Mouse (Mus musculus) limb, embryonic 10.5 days (tissue): ENCODE results near the gene Lmo7. TPM values are rescaled to one million over a fixed set of nuclear protein-coding genes. Genes with fewer than 3 reads are reported as not detected.
A peak's percentile ranks its signal among the peaks of the same experiment; 100 is the strongest.

Experiments
- DNase-seq: peaks from one replicate; pipeline ENCODE4 v3.0.0-alpha.2; 2017; ENCODE audit warnings: low spot score
- H3K27ac ChIP-seq: fragments of 300-500 bp; sonication (generic); 2 replicates; pipeline ENCODE4 v1.5.1; 2016; ENCODE audit warnings: mild to moderate bottlenecking
- H3K27me3 ChIP-seq: fragments of 300-500 bp; sonication (generic); 2 replicates; pipeline ENCODE4 v1.6.1; 2016; ENCODE audit warnings: low read depth, mild to moderate bottlenecking; ENCODE audit not compliant: poor library complexity, severe bottlenecking
- H3K36me3 ChIP-seq: fragments of 300-500 bp; sonication (generic); 2 replicates; pipeline ENCODE4 v1.6.1; 2016; ENCODE audit warnings: mild to moderate bottlenecking, moderate library complexity
- H3K4me1 ChIP-seq: fragments of 300-500 bp; sonication (generic); 2 replicates; pipeline ENCODE4 v1.6.1; 2016
- H3K4me3 ChIP-seq: fragments of 300-500 bp; sonication (generic); 2 replicates; pipeline ENCODE4 v1.5.1; 2016; ENCODE audit warnings: mild to moderate bottlenecking, moderate library complexity
- H3K9me3 ChIP-seq: fragments of 300-500 bp; sonication (generic); replicated peaks from 2 replicates; pipeline ENCODE4 v1.6.1; 2016; ENCODE audit warnings: mild to moderate bottlenecking
- WGBS: fragments of 180-500 bp; shearing (Covaris S2); methylation state at CpG from one replicate; pipeline ENCODE4 v1.1.7; 2016; 5-methylcytosine and 5-hydroxymethylcytosine counted together
- polyA plus RNA-seq: library from polyadenylated mRNA; unstranded; fragments of >200 nt; fragmentation: Nextera tagmentation; extraction: Ambion mirVana; gene quantifications from 2 replicates; pipeline ENCODE4 v1.2.1, GENCODE M21; 2016

Gene Lmo7
- polyA plus RNA-seq, 1 experiment from 2014 or later, result 4.8 TPM

- no peaks in the 10 kb centered on the region for H3K36me3 ChIP-seq
- no peaks in the 10 kb centered on the region for H3K27me3 ChIP-seq
- no peaks in the 10 kb centered on the region for H3K9me3 ChIP-seq
- no peak overlapping the region for H3K4me3 ChIP-seq
- H3K27ac ChIP-seq, result no peak overlapping the region
- H3K4me1 ChIP-seq, result 0 out of 2 replicates have a peak, but pooled peaks cover 5% of the 10 kb centered on the region
- 82% methylated on average over 3 of the region's 3 CpGs for WGBS
- DNase-seq, result no peak
These were observed 143.1 kb downstream of the Lmo7 start for GRCm38 (mm10) chr14:101872846-101873245.

- H3K27me3 ChIP-seq, result no peaks in the 10 kb centered on the region
- H3K4me1 ChIP-seq, result peaks cover 16% of the 10 kb centered on the region
- H3K9me3 ChIP-seq, result no peaks in the 10 kb centered on the region
- no peak for DNase-seq
- 60% methylated on average over 8 of the region's 8 CpGs for WGBS
- no peak overlapping the region for H3K4me3 ChIP-seq
- H3K36me3 ChIP-seq, result no peaks in the 10 kb centered on the region
- no peak overlapping the region for H3K27ac ChIP-seq
These were observed 148.7 kb downstream of the Lmo7 start for GRCm38 (mm10) chr14:101878346-101879049.

GRCm38 (mm10) chr14:101879050-101879694, 149.4 kb downstream of the Lmo7 start:
- Histone ChIP-seq H3K4me1 (peaks cover 18% of the 10 kb centered on the region), H3K4me3 (no peak overlapping the region), H3K36me3 (no peaks in the 10 kb centered on the region), H3K9me3 (no peaks in the 10 kb centered on the region), H3K27ac (no peak overlapping the region), H3K27me3 (no peaks in the 10 kb centered on the region)
- DNase-seq, result no peak
- WGBS, result 45% methylated on average over 7 of the region's 7 CpGs

GRCm38 (mm10) chr14:101882966-101883365, 153.2 kb downstream of the Lmo7 start:
- Histone ChIP-seq H3K36me3 (no peaks in the 10 kb centered on the region), H3K9me3 (no peaks in the 10 kb centered on the region), H3K4me3 (no peak overlapping the region), H3K27ac (peak overlapping the region; percentile 58), H3K27me3 (no peaks in the 10 kb centered on the region), H3K4me1 (peaks cover 22% of the 10 kb centered on the region)
- no peak for DNase-seq
- 36% methylated on average over 5 of the region's 5 CpGs for WGBS

- peaks cover 19% of the 10 kb centered on the region for H3K4me1 ChIP-seq
- H3K36me3 ChIP-seq, result no peaks in the 10 kb centered on the region
- H3K4me3 ChIP-seq, result no peak overlapping the region
- no peak for DNase-seq
- WGBS, result 86% methylated on average over 6 of the region's 6 CpGs
- no peaks in the 10 kb centered on the region for H3K9me3 ChIP-seq
- peak overlapping the region; percentile 58; the same call in 1 of the 2 replicates for H3K27ac ChIP-seq
- H3K27me3 ChIP-seq, result no peaks in the 10 kb centered on the region
These were observed 154.0 kb downstream of the Lmo7 start for GRCm38 (mm10) chr14:101883787-101884186.

- H3K4me3 ChIP-seq, result no peak overlapping the region
- no peaks in the 10 kb centered on the region for H3K27me3 ChIP-seq
- DNase-seq, result no peak
- no peaks in the 10 kb centered on the region for H3K36me3 ChIP-seq
- H3K9me3 ChIP-seq, result no peaks in the 10 kb centered on the region
- H3K27ac ChIP-seq, result no peak overlapping the region
- H3K4me1 ChIP-seq, result peaks cover 14% of the 10 kb centered on the region
- 94% methylated on average over 10 of the region's 10 CpGs for WGBS
These were observed 156.6 kb downstream of the Lmo7 start for GRCm38 (mm10) chr14:101886320-101886719.

- no peaks in the 10 kb centered on the region for H3K36me3 ChIP-seq
- H3K27ac ChIP-seq, result no peak overlapping the region
- no peak for DNase-seq
- WGBS, result 84% methylated on average over 10 of the region's 10 CpGs
- no peaks in the 10 kb centered on the region for H3K27me3 ChIP-seq
- H3K4me3 ChIP-seq, result no peak overlapping the region
- H3K4me1 ChIP-seq, result 0 out of 2 replicates have a peak, but pooled peaks cover 4% of the 10 kb centered on the region
- H3K9me3 ChIP-seq, result no peaks in the 10 kb centered on the region
These were observed 162.2 kb downstream of the Lmo7 start for GRCm38 (mm10) chr14:101891903-101892448.

GRCm38 (mm10) chr14:101892496-101892895, 162.7 kb downstream of the Lmo7 start:
- Histone ChIP-seq H3K27me3 (no peaks in the 10 kb centered on the region), H3K4me3 (no peak overlapping the region), H3K27ac (no peak overlapping the region), H3K36me3 (no peaks in the 10 kb centered on the region), H3K9me3 (no peaks in the 10 kb centered on the region), H3K4me1 (no peaks in the 10 kb centered on the region)
- no peak for DNase-seq
- WGBS, result 84% methylated on average over 8 of the region's 8 CpGs

GRCm38 (mm10) chr14:101893215-101893614, 163.5 kb downstream of the Lmo7 start:
- DNase-seq, result no peak
- no peaks in the 10 kb centered on the region for H3K9me3 ChIP-seq
- no peak overlapping the region for H3K27ac ChIP-seq
- no peak overlapping the region for H3K4me3 ChIP-seq
- H3K27me3 ChIP-seq, result no peaks in the 10 kb centered on the region
- 93% methylated on average over 6 of the region's 6 CpGs for WGBS
- no peaks in the 10 kb centered on the region for H3K4me1 ChIP-seq
- no peaks in the 10 kb centered on the region for H3K36me3 ChIP-seq

GRCm38 (mm10) chr14:101898250-101898649, 168.5 kb downstream of the Lmo7 start:
- no peaks in the 10 kb centered on the region for H3K36me3 ChIP-seq
- no peak for DNase-seq
- no peaks in the 10 kb centered on the region for H3K27me3 ChIP-seq
- H3K4me1 ChIP-seq, result 0 out of 2 replicates have a peak, but pooled peaks cover 6% of the 10 kb centered on the region
- WGBS, result 85% methylated on average over 6 of the region's 6 CpGs
- H3K9me3 ChIP-seq, result no peaks in the 10 kb centered on the region
- H3K27ac ChIP-seq, result no peak overlapping the region
- no peak overlapping the region for H3K4me3 ChIP-seq

GRCm38 (mm10) chr14:101901496-101901895, 171.7 kb downstream of the Lmo7 start:
- Histone ChIP-seq H3K9me3 (no peaks in the 10 kb centered on the region), H3K4me1 (0 out of 2 replicates have a peak, but pooled peaks cover 6% of the 10 kb centered on the region), H3K27me3 (no peaks in the 10 kb centered on the region), H3K36me3 (no peaks in the 10 kb centered on the region), H3K4me3 (no peak overlapping the region), H3K27ac (no peak overlapping the region)
- DNase-seq, result no peak
- WGBS, result 67% methylated on average over 7 of the region's 7 CpGs

GRCm38 (mm10) chr14:101901976-101902375, 172.2 kb downstream of the Lmo7 start:
- no peak for DNase-seq
- WGBS, result 83% methylated on average over 7 of the region's 7 CpGs
- no peaks in the 10 kb centered on the region for H3K36me3 ChIP-seq
- no peak overlapping the region for H3K27ac ChIP-seq
- H3K9me3 ChIP-seq, result no peaks in the 10 kb centered on the region
- no peaks in the 10 kb centered on the region for H3K27me3 ChIP-seq
- H3K4me1 ChIP-seq, result 0 out of 2 replicates have a peak, but pooled peaks cover 6% of the 10 kb centered on the region
- no peak overlapping the region for H3K4me3 ChIP-seq

- H3K4me3 ChIP-seq, result no peak overlapping the region
- no peak overlapping the region for H3K27ac ChIP-seq
- no peak for DNase-seq
- 0 out of 2 replicates have a peak, but pooled peaks cover 6% of the 10 kb centered on the region for H3K4me1 ChIP-seq
- H3K27me3 ChIP-seq, result no peaks in the 10 kb centered on the region
- no peaks in the 10 kb centered on the region for H3K36me3 ChIP-seq
- no peaks in the 10 kb centered on the region for H3K9me3 ChIP-seq
- 85% methylated on average over 5 of the region's 5 CpGs for WGBS
These were observed 174.0 kb downstream of the Lmo7 start for GRCm38 (mm10) chr14:101903722-101904121.
